Mouse (Mus musculus): ENCODE measurements at regions not wholly inside any gene's neighbourhood (a gene's known extent, or its start where the extent isn't known, plus 50 kb on each side); places are given as distances from the start of the nearest gene placed in this dataset.

DNA sequence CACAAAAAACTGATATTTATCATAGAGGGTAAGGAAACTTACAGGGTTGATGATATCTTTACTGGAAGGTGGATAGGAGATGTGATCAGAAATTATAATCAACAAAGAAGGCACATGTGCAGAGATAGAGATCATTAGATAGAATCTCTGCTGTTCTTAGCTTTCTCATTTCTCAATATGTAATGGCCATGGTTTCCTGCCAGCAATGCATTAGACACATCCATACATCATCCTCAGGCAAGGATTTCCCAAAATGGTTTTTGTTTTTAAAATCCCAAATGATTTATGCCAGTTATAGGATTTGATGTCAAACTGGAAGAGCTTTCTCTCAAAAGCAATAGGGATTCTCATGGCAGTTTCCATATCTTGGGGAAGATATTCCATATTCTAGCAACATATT, 52.0 kb upstream of the C030005K15Rik start:
- Histone ChIP-seq H3K4me2 (ENCODE audit: low read length) (no peak overlapping the region), H3K9me3 (replicated peaks; ENCODE audit: low read length) (no peaks in the 10 kb centered on the region), H3K4me3 (replicated peaks; ENCODE audit: low read depth, low read length) (no peak overlapping the region), H3K9ac (ENCODE audit: low read depth, low read length) (no peak overlapping the region), H3K27me3 (ENCODE audit: insufficient read depth, low read length) (no peaks in the 10 kb centered on the region), H3K4me1 (replicated peaks; ENCODE audit: insufficient read depth, low read length) (no peaks in the 10 kb centered on the region), H3K36me3 (ENCODE audit: insufficient read depth, low read length) (no peaks in the 10 kb centered on the region), H3K27ac (no peak overlapping the region)
- TF ChIP-seq CTCF (IDR thresholded peaks at IDR 0.05; ENCODE audit: low read depth), result no peak
- DNase-seq (ENCODE audit: low spot score) (no peak), ATAC-seq (replicated peaks; ENCODE audit: low FRiP score, low read depth) (no peak)

GRCm38 (mm10) chr10:97779335-97779734, 52.8 kb upstream of the C030005K15Rik start:
- H3K4me2 ChIP-seq (ENCODE audit: low read length), result no peak overlapping the region
- H3K4me1 ChIP-seq (replicated peaks; ENCODE audit: insufficient read depth, low read length), result no peaks in the 10 kb centered on the region
- no peaks in the 10 kb centered on the region for H3K9me3 ChIP-seq (replicated peaks; ENCODE audit: low read length)
- 70% methylated on average over 4 of the region's 4 CpGs for WGBS
- H3K9ac ChIP-seq (ENCODE audit: low read depth, low read length), result no peak overlapping the region
- H3K27me3 ChIP-seq (ENCODE audit: insufficient read depth, low read length), result no peaks in the 10 kb centered on the region
- no peaks in the 10 kb centered on the region for H3K36me3 ChIP-seq (ENCODE audit: insufficient read depth, low read length)
- DNase-seq (ENCODE audit: low spot score) (no peak), ATAC-seq (replicated peaks; ENCODE audit: low FRiP score, low read depth) (no peak)
- H3K4me3 ChIP-seq (replicated peaks; ENCODE audit: low read depth, low read length), result no peak overlapping the region
- H3K27ac ChIP-seq, result no peak overlapping the region
- TF ChIP-seq CTCF (IDR thresholded peaks at IDR 0.05; ENCODE audit: low read depth), result no peak

DNA sequence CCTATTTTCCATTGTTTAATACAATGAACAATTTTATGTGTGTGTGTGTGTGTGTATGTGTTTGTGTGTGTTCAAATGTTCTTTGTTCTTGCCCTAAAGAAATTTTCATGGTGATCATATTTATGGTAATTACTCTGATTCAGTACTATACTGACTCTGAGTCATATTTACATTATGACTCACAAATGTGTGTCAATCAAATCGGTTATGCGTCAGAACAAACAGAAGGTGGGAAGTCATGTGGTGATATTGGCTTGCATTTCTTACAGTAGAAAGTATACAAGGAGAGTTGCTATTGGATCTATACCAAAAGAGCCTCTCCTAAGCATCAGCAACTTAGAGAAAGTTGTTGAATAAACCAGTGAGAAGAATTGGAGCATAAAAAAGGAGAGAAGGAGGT, 67.2 kb upstream of the C030005K15Rik start:
- DNase-seq (ENCODE audit: low spot score) (no peak), ATAC-seq (replicated peaks; ENCODE audit: low FRiP score, low read depth) (no peak)
- Histone ChIP-seq H3K4me2 (ENCODE audit: low read length) (no peak overlapping the region), H3K36me3 (ENCODE audit: insufficient read depth, low read length) (no peaks in the 10 kb centered on the region), H3K4me1 (replicated peaks; ENCODE audit: insufficient read depth, low read length) (no peaks in the 10 kb centered on the region), H3K27me3 (ENCODE audit: insufficient read depth, low read length) (no peaks in the 10 kb centered on the region), H3K27ac (no peak overlapping the region), H3K9me3 (replicated peaks; ENCODE audit: low read length) (no peaks in the 10 kb centered on the region), H3K4me3 (replicated peaks; ENCODE audit: low read depth, low read length) (no peak overlapping the region), H3K9ac (ENCODE audit: low read depth, low read length) (no peak overlapping the region)
- 82% methylated on average over 2 of the region's 2 CpGs for WGBS
- TF ChIP-seq CTCF (IDR thresholded peaks at IDR 0.05; ENCODE audit: low read depth), result no peak

GRCm38 (mm10) chr10:97801448-97802265, 75.1 kb upstream of the C030005K15Rik start:
- Histone ChIP-seq H3K36me3 (ENCODE audit: insufficient read depth, low read length) (no peaks in the 10 kb centered on the region), H3K4me2 (ENCODE audit: low read length) (no peak overlapping the region), H3K9ac (ENCODE audit: low read depth, low read length) (no peak overlapping the region), H3K27ac (no peak overlapping the region), H3K27me3 (ENCODE audit: insufficient read depth, low read length) (no peaks in the 10 kb centered on the region), H3K4me1 (replicated peaks; ENCODE audit: insufficient read depth, low read length) (no peaks in the 10 kb centered on the region), H3K9me3 (replicated peaks; ENCODE audit: low read length) (no peaks in the 10 kb centered on the region), H3K4me3 (replicated peaks; ENCODE audit: low read depth, low read length) (no peak overlapping the region)
- ATAC-seq (replicated peaks; ENCODE audit: low FRiP score, low read depth) (no peak), DNase-seq (ENCODE audit: low spot score) (peak; percentile 33)
- 56% methylated on average over 9 of the region's 9 CpGs for WGBS
- no peak for TF ChIP-seq CTCF (IDR thresholded peaks at IDR 0.05; ENCODE audit: low read depth)

GRCm38 (mm10) chr10:97807947-97808346, 81.4 kb upstream of the C030005K15Rik start:
- H3K4me2 ChIP-seq (ENCODE audit: low read length), result no peak overlapping the region
- H3K4me1 ChIP-seq (replicated peaks; ENCODE audit: insufficient read depth, low read length), result no peaks in the 10 kb centered on the region
- H3K9me3 ChIP-seq (replicated peaks; ENCODE audit: low read length), result no peaks in the 10 kb centered on the region
- H3K9ac ChIP-seq (ENCODE audit: low read depth, low read length), result no peak overlapping the region
- H3K27ac ChIP-seq, result no peak overlapping the region
- 87% methylated on average over 2 of the region's 2 CpGs for WGBS
- no peaks in the 10 kb centered on the region for H3K27me3 ChIP-seq (ENCODE audit: insufficient read depth, low read length)
- no peak for TF ChIP-seq CTCF (IDR thresholded peaks at IDR 0.05; ENCODE audit: low read depth)
- H3K4me3 ChIP-seq (replicated peaks; ENCODE audit: low read depth, low read length), result no peak overlapping the region
- DNase-seq (ENCODE audit: low spot score) (no peak), ATAC-seq (replicated peaks; ENCODE audit: low FRiP score, low read depth) (no peak)
- no peaks in the 10 kb centered on the region for H3K36me3 ChIP-seq (ENCODE audit: insufficient read depth, low read length)

- H3K4me1 ChIP-seq (replicated peaks; ENCODE audit: insufficient read depth, low read length), result no peaks in the 10 kb centered on the region
- DNase-seq (ENCODE audit: low spot score), result peak; percentile 29
- WGBS, result 90% methylated on average over 3 of the region's 3 CpGs
These were observed 116.0 kb upstream of the C030005K15Rik start for GRCm38 (mm10) chr10:97842574-97842973.

GRCm38 (mm10) chr10:97851487-97851886, 124.9 kb upstream of the C030005K15Rik start:
- Histone ChIP-seq H3K4me3 (replicated peaks; ENCODE audit: low read depth, low read length) (no peak overlapping the region), H3K36me3 (ENCODE audit: insufficient read depth, low read length) (no peaks in the 10 kb centered on the region), H3K27me3 (ENCODE audit: insufficient read depth, low read length) (no peaks in the 10 kb centered on the region), H3K9ac (ENCODE audit: low read depth, low read length) (no peak overlapping the region), H3K9me3 (replicated peaks; ENCODE audit: low read length) (no peaks in the 10 kb centered on the region), H3K27ac (no peak overlapping the region), H3K4me1 (replicated peaks; ENCODE audit: insufficient read depth, low read length) (no peaks in the 10 kb centered on the region), H3K4me2 (ENCODE audit: low read length) (no peak overlapping the region)
- DNase-seq (ENCODE audit: low spot score) (no peak), ATAC-seq (replicated peaks; ENCODE audit: low FRiP score, low read depth) (no peak)
- 78% methylated on average over 2 of the region's 2 CpGs for WGBS
- no peak for TF ChIP-seq CTCF (IDR thresholded peaks at IDR 0.05; ENCODE audit: low read depth)

More at GRCm38 (mm10) chr10:97842574-97842973, 116.0 kb upstream of the C030005K15Rik start:
- ATAC-seq (replicated peaks; ENCODE audit: low FRiP score, low read depth), result no peak
- Histone ChIP-seq H3K4me2 (ENCODE audit: low read length) (no peak overlapping the region), H3K27ac (no peak overlapping the region), H3K4me3 (replicated peaks; ENCODE audit: low read depth, low read length) (no peak overlapping the region), H3K27me3 (ENCODE audit: insufficient read depth, low read length) (no peaks in the 10 kb centered on the region), H3K9ac (ENCODE audit: low read depth, low read length) (no peak overlapping the region), H3K36me3 (ENCODE audit: insufficient read depth, low read length) (no peaks in the 10 kb centered on the region), H3K9me3 (replicated peaks; ENCODE audit: low read length) (no peaks in the 10 kb centered on the region)
- TF ChIP-seq CTCF (IDR thresholded peaks at IDR 0.05; ENCODE audit: low read depth), result peak; percentile 62
